Mouse (Mus musculus): ENCODE measurements around the gene Mettl9. TPM values are rescaled to one million over a fixed set of nuclear protein-coding genes. Genes with fewer than 3 reads are reported as not detected.
A peak's percentile ranks its signal among the peaks of the same experiment; 100 is the strongest.

Gene Mettl9
- total and polyA plus RNA-seq, 3 experiments, result 25.8 to 75.0 (median 44.3) TPM

- Histone ChIP-seq H3K27me3 (replicated peaks) (peaks cover under 1% of the 10 kb centered on the region), H3K4me1 (ENCODE audit: control insufficient read depth in 1 of 2, insufficient read depth in 2 of 2) (peaks cover 4 to 6% of the 10 kb centered on the region in 2 experiments; a peak in 3 of 4 replicates), H3K36me3 (replicated peaks in 1 of 2; ENCODE audit: control insufficient read depth in 1 of 2, insufficient read depth in 1 of 2, low read length in 1 of 2) (no peaks in the 10 kb centered on the region), H3K9ac (ENCODE audit: insufficient read depth, low read depth) (no peak overlapping the region), H3K4me2 (ENCODE audit: insufficient read depth, low read depth, poor library complexity, severe bottlenecking) (no peak overlapping the region), H3K79me2 (replicated peaks; ENCODE audit: control insufficient read depth, extremely low read depth, insufficient read depth, poor library complexity, severe bottlenecking) (no peaks in the 10 kb centered on the region), H3K27ac (ENCODE audit: insufficient read depth, low read depth) (no peak overlapping the region), H3K9me3 (replicated peaks; ENCODE audit: low read length) (no peaks in the 10 kb centered on the region), H3K4me3 (replicated peaks in 1 of 3; ENCODE audit: low read depth in 2 of 3, low read length in 2 of 3, poor library complexity in 1 of 3) (no peak overlapping the region)
- dilution Hi-C loops (cut with MboI; ENCODE audit: extremely low pct_ligation_motif_present, extremely low pct_unique_long_range_greater_than_20kb, low sequenced_read_pairs), result no loop called here
- no peak for TF ChIP-seq KAT2A (IDR thresholded peaks at IDR 0.05; ENCODE audit: insufficient replicate concordance, low read length)
- TF ChIP-seq TBP (conservative IDR thresholded peaks at IDR 0.05; ENCODE audit: low read depth, low read length), result no peak
- TF ChIP-seq ZC3H11A (IDR thresholded peaks at IDR 0.05; ENCODE audit: low read depth, low read length), result no peak
- TF ChIP-seq SMC3 (IDR thresholded peaks at IDR 0.05; ENCODE audit: low read depth, low read length), result peak; percentile 31
- TF ChIP-seq MAZ (IDR thresholded peaks at IDR 0.05; ENCODE audit: low read depth, low read length), result no peak
- TF ChIP-seq RAD21 (IDR thresholded peaks at IDR 0.05; ENCODE audit: low read depth, low read length), result peak; percentile 33
- TF ChIP-seq CTCF (conservative IDR thresholded peaks at IDR 0.05 in 1 of 2, IDR thresholded peaks at IDR 0.05 in 1 of 2; ENCODE audit: low read depth in 2 of 2, low read length in 2 of 2), result peak in 1 of 2 experiments; percentile 53; a peak in 2 of 4 replicates
- TF ChIP-seq MXI1 (IDR thresholded peaks at IDR 0.05; ENCODE audit: low read depth, low read length), result no peak
- TF ChIP-seq ZMIZ1 (IDR thresholded peaks at IDR 0.05; ENCODE audit: low read depth, low read length), result no peak
- no peak for TF ChIP-seq EP300 (IDR thresholded peaks at IDR 0.05; ENCODE audit: low read length)
- TF ChIP-seq E2F4 (IDR thresholded peaks at IDR 0.05; ENCODE audit: insufficient replicate concordance, low read depth, low read length), result no peak
- TF ChIP-seq CHD1 (IDR thresholded peaks at IDR 0.05; ENCODE audit: low read depth, low read length), result no peak
- in situ Hi-C loops (cut with MboI; ENCODE audit: low pct_ligation_motif_present, low pct_unique_long_range_greater_than_20kb, low sequenced_read_pairs), result no loop called here
- no peak for DNase-seq (ENCODE audit: extremely low read depth)
These were observed 14.0 kb upstream of the Mettl9 start for GRCm38 (mm10) chr7:121020277-121020676.

- TF ChIP-seq PAX5 (IDR thresholded peaks at IDR 0.05; ENCODE audit: low read length) (no peak), MAZ (IDR thresholded peaks at IDR 0.05; ENCODE audit: low read depth, low read length) (no peak), TBP (conservative IDR thresholded peaks at IDR 0.05; ENCODE audit: low read depth, low read length) (no peak), ZKSCAN1 (IDR thresholded peaks at IDR 0.05; ENCODE audit: borderline replicate concordance, low read depth, low read length) (no peak), TCF12 (IDR thresholded peaks at IDR 0.05; ENCODE audit: low read depth, low read length) (no peak)
- in situ Hi-C loops (cut with MboI; ENCODE audit: low pct_ligation_motif_present, low pct_unique_long_range_greater_than_20kb, low sequenced_read_pairs), result no loop called here
- no peak for DNase-seq (ENCODE audit: extremely low read depth)
- no peak overlapping the region for H3K4me3 ChIP-seq (replicated peaks in 1 of 3; ENCODE audit: low read depth in 2 of 3, low read length in 2 of 3, poor library complexity in 1 of 3)
- peaks cover 19% of the 10 kb centered on the region for H3K27me3 ChIP-seq (replicated peaks)
- dilution Hi-C loops (cut with MboI; ENCODE audit: extremely low pct_ligation_motif_present, extremely low pct_unique_long_range_greater_than_20kb, low sequenced_read_pairs), result no loop called here
- H3K27ac ChIP-seq (ENCODE audit: insufficient read depth, low read depth), result no peak overlapping the region
- H3K79me2 ChIP-seq (replicated peaks; ENCODE audit: control insufficient read depth, extremely low read depth, insufficient read depth, poor library complexity, severe bottlenecking), result no peaks in the 10 kb centered on the region; the same call in 1 of the 2 replicates
- H3K9ac ChIP-seq (ENCODE audit: insufficient read depth, low read depth), result no peak overlapping the region
- H3K4me2 ChIP-seq (ENCODE audit: insufficient read depth, low read depth, poor library complexity, severe bottlenecking), result no peak overlapping the region
- no peaks in the 10 kb centered on the region for H3K36me3 ChIP-seq (replicated peaks in 1 of 2; ENCODE audit: control insufficient read depth in 1 of 2, insufficient read depth in 1 of 2, low read length in 1 of 2)
- no peaks in the 10 kb centered on the region for H3K9me3 ChIP-seq (replicated peaks; ENCODE audit: low read length)
- 0 out of 4 replicates have a peak, but pooled peaks cover 0 to 2% of the 10 kb centered on the region in 2 experiments for H3K4me1 ChIP-seq (ENCODE audit: control insufficient read depth in 1 of 2, insufficient read depth in 2 of 2)
These were observed 8.8 kb upstream of the Mettl9 start for GRCm38 (mm10) chr7:121025221-121026008.
